Mouse (Mus musculus): ENCODE data around the gene Prss27.

The Prss27 gene

GRCm38 (mm10) chr17:24037844-24038243 lies at the start of gene Prss27:
TSS of gene Prss27 (plus strand) at chr17:24038144.
- no peak for DNase-seq

GRCm38 (mm10) chr17:23989802-23990201 lies 48.1 kb upstream of the Prss27 start:
- no peak for DNase-seq

- DNase-seq, result peak; percentile 48 to 74
Observed at GRCm38 (mm10) chr17:23992789-23993553, 45.0 kb upstream of the Prss27 start.

- peak; percentile 97 to 98 for DNase-seq
Observed at GRCm38 (mm10) chr17:23993559-23994428, 44.1 kb upstream of the Prss27 start.

GRCm38 (mm10) chr17:23994667-23995066 lies 43.3 kb upstream of the Prss27 start:
- DNase-seq, result no peak

GRCm38 (mm10) chr17:23995421-23995820 lies 42.5 kb upstream of the Prss27 start:
- DNase-seq, result no peak

- DNase-seq, result no peak
Observed at GRCm38 (mm10) chr17:23997901-23998300, 40.0 kb upstream of the Prss27 start, which contains the start of gene Prss22. TSS of gene Prss22 (minus strand) at chr17:23998100.

- no peak for DNase-seq
Observed at GRCm38 (mm10) chr17:23998383-23998782, 39.6 kb upstream of the Prss27 start.

GRCm38 (mm10) chr17:24000404-24000803 lies 37.5 kb upstream of the Prss27 start:
- no peak for DNase-seq

GRCm38 (mm10) chr17:24004071-24004665 lies 33.8 kb upstream of the Prss27 start:
- DNase-seq, result no peak

GRCm38 (mm10) chr17:24005049-24005448 lies 32.9 kb upstream of the Prss27 start:
- no peak for DNase-seq

- no peak for DNase-seq
Observed at GRCm38 (mm10) chr17:24006930-24007329, 31.0 kb upstream of the Prss27 start.

GRCm38 (mm10) chr17:24007391-24007790 lies 30.6 kb upstream of the Prss27 start:
- DNase-seq, result no peak

- DNase-seq, result no peak
Observed at GRCm38 (mm10) chr17:24008105-24008504, 29.8 kb upstream of the Prss27 start.

- peak in 1 of 2 experiments; percentile 21 for DNase-seq
Observed at GRCm38 (mm10) chr17:24009617-24010016, 28.3 kb upstream of the Prss27 start.

GRCm38 (mm10) chr17:24012921-24013320 lies 25.0 kb upstream of the Prss27 start:
- DNase-seq, result no peak

GRCm38 (mm10) chr17:24014433-24014965 lies 23.4 kb upstream of the Prss27 start:
- no peak for DNase-seq

- DNase-seq, result peak; percentile 44 to 58
Observed at GRCm38 (mm10) chr17:24015727-24016126, 22.2 kb upstream of the Prss27 start.

- DNase-seq, result no peak
Observed at GRCm38 (mm10) chr17:24020696-24021095, 17.2 kb upstream of the Prss27 start.

- DNase-seq, result peak in 1 of 2 experiments; percentile 22
Observed at GRCm38 (mm10) chr17:24021375-24022199, 16.4 kb upstream of the Prss27 start.

- no peak for DNase-seq
Observed at GRCm38 (mm10) chr17:24029477-24029876, 8.5 kb upstream of the Prss27 start.

GRCm38 (mm10) chr17:24030551-24030950 lies 7.4 kb upstream of the Prss27 start:
- no peak for DNase-seq

All from kidney, postnatal 4 days (tissue).